Mouse (Mus musculus) brain, adult 10 weeks (tissue): ENCODE measurements around the gene Ak4. TPM values are rescaled to one million over a fixed set of nuclear protein-coding genes. Genes with fewer than 3 reads are reported as not detected.

Experiments used
- polyA plus RNA-seq: library from polyadenylated mRNA; stranded (reverse); fragments of 350-450 nt; fragmentation: Illumina TruSeq; extraction: RNeasy Lipid Tissue Mini Kit (QIAGEN cat#74804); gene quantifications from one replicate; pipeline ENCODE4 v1.2.3, GENCODE M21; 2015; ENCODE audit warnings: low read depth, low replicate concordance

The Ak4 gene
- polyA plus RNA-seq = 46.6 TPM

GRCm38 (mm10) chr4:101419151-101419910 lies at the start of gene Ak4:
Gene Ak4, plus strand, starts transcription at chr4:101419277.

DNA sequence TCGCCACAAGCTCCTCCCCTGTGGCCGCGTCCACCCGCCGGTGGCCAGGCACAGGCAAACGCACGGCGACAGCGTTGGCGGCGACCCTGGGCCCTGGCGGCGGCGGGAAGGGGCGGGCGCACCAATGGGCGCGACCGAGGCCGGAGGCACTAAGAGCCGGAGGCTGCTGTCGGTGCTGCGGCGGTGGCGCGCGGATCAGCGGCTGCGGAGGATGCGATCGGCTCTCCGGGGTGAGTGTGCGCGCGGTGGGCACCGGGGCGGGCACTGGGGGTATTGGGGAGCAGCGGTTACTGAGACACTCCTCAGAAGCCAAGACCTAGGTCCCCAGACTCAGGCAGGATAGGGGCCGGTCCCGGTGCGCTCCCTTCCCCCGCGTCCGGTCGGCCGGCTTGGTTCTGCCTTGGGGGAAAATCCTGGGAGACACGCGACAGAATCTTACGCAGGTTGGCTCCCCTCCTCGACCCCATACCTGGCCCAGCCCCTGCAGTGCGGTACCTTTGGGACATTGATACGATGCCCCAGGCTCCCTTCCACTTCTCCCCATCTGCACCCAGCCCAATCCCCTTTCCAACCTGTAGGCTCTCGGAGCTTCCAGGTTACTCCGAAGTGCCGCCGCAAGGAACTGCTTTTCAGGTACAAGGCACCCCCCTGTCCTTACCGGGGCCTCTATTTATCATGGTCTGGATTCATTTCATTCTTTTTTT lies 77.6 kb downstream of the Ak4 start, which contains the start of gene Dnajc6:
TSS of gene Dnajc6 (plus strand) at position 115 of the 704 bp plus-strand sequence.

Other genes starting within 250 kb of the Ak4 start
- 82.4 TPM for gene Jak1, start 154.0 kb upstream of the Ak4 start, polyA plus RNA-seq
- gene Dnajc6, start 77.4 kb downstream of the Ak4 start, polyA plus RNA-seq = 205 TPM
- 36.0 TPM for gene Leprot, start 228.4 kb downstream of the Ak4 start, polyA plus RNA-seq